Mouse (Mus musculus) bone marrow, adult 2 months (tissue): ENCODE measurements around the gene Csk.

ENCODE experiments used
- CTCF ChIP-seq: fragments of 200-500 bp; IDR thresholded peaks from 2 replicates; pipeline ENCODE4 v1.5.1; 2011; ENCODE audit warnings: low read length, control low read depth; ENCODE audit not compliant: control insufficient read depth, insufficient read depth
- POLR2A ChIP-seq: fragments of 200-500 bp; IDR thresholded peaks from 2 replicates; pipeline ENCODE4 v1.6.1; 2011; ENCODE audit warnings: low read depth, mild to moderate bottlenecking, control low read depth, low read length, borderline replicate concordance; ENCODE audit not compliant: control insufficient read depth

GRCm38 (mm10) chr9:57613975-57614374, 39.5 kb downstream of the Csk start:
- TF ChIP-seq POLR2A = no peak
- no peak for TF ChIP-seq CTCF
